ENCODE assay signal across 13 mouse cellular contexts in genomic region chr2:157601435-157601839, GRCm38 (mm10). TPM values are rescaled to one million over a fixed set of nuclear protein-coding genes. Genes with fewer than 3 reads are reported as not detected.
DNase-seq lines count a peak whose midpoint lies in the region; ATAC-seq and TF ChIP-seq lines count a peak whose summit lies in the region.
"Had no signal": no experiment of that assay in that cellular context is flagged by ENCODE, and none has a peak within 500 bp of the region (broad histone marks: within the 10 kb centered on the region; RNA-seq: fewer than 3 reads in every experiment).

No protein-coding gene starts in this region.

- WGBS in embryonic facial prominence, embryonic 14.5 days, result 55% methylated on average over 6 of the region's 6 CpGs
- 78% methylated on average over 6 of the region's 6 CpGs for WGBS in embryonic facial prominence, embryonic 10.5 days
- 31% methylated on average over 6 of the region's 6 CpGs for WGBS in lung, postnatal 0 days

- H3K27me3 ChIP-seq in embryonic facial prominence, embryonic 14.5 days (replicated peaks; ENCODE audit: control insufficient read depth, insufficient read depth, low read length), result no peaks in the 10 kb centered on the region
- H3K27me3 ChIP-seq in embryonic facial prominence, embryonic 10.5 days (replicated peaks; ENCODE audit: low read depth, poor library complexity, severe bottlenecking), result peaks cover 21% of the 10 kb centered on the region
- no peaks in the 10 kb centered on the region for H3K27me3 ChIP-seq in lung, postnatal 0 days (replicated peaks; ENCODE audit: insufficient read depth, low read length)

- no peak overlapping the region for H3K9ac ChIP-seq in embryonic facial prominence, embryonic 14.5 days (ENCODE audit: low read depth, low read length)
- H3K9ac ChIP-seq in lung, postnatal 0 days (replicated peaks; ENCODE audit: low read depth), result no peak overlapping the region
- H3K9ac ChIP-seq: limb, embryonic 12.5 days; midbrain, embryonic 12.5 days; neural tube, embryonic 13.5 days had no signal

- H3K9me3 ChIP-seq in embryonic facial prominence, embryonic 14.5 days (ENCODE audit: control insufficient read depth, low read length), result no peaks in the 10 kb centered on the region
- H3K9me3 ChIP-seq in embryonic facial prominence, embryonic 10.5 days, result no peaks in the 10 kb centered on the region
- no peaks in the 10 kb centered on the region for H3K9me3 ChIP-seq in lung, postnatal 0 days (ENCODE audit: low read length)
- H3K9me3 ChIP-seq: limb, embryonic 12.5 days; midbrain, embryonic 12.5 days; neural tube, embryonic 13.5 days had no signal

- H3K4me1 ChIP-seq in embryonic facial prominence, embryonic 14.5 days (ENCODE audit: control insufficient read depth, insufficient read depth, low read length), result no peaks in the 10 kb centered on the region
- H3K4me1 ChIP-seq in embryonic facial prominence, embryonic 10.5 days, result peaks cover 9% of the 10 kb centered on the region
- no peaks in the 10 kb centered on the region for H3K4me1 ChIP-seq in lung, postnatal 0 days (ENCODE audit: insufficient read depth, low read depth, low read length)
- H3K4me1 ChIP-seq: limb, embryonic 12.5 days; midbrain, embryonic 12.5 days had no signal

- no peak for TF ChIP-seq CTCF in lung, postnatal 0 days (IDR thresholded peaks at IDR 0.05)

- no peaks in the 10 kb centered on the region for H3K36me3 ChIP-seq in embryonic facial prominence, embryonic 14.5 days (ENCODE audit: control insufficient read depth, insufficient read depth, low read length)
- H3K36me3 ChIP-seq in embryonic facial prominence, embryonic 10.5 days (replicated peaks), result no peaks in the 10 kb centered on the region
- no peaks in the 10 kb centered on the region for H3K36me3 ChIP-seq in lung, postnatal 0 days (ENCODE audit: insufficient read depth, low read length)
- H3K36me3 ChIP-seq: limb, embryonic 12.5 days; midbrain, embryonic 12.5 days; neural tube, embryonic 13.5 days had no signal

- H3K4me2 ChIP-seq in embryonic facial prominence, embryonic 14.5 days (ENCODE audit: low read depth, low read length), result no peak overlapping the region
- no peak overlapping the region for H3K4me2 ChIP-seq in lung, postnatal 0 days (replicated peaks; ENCODE audit: low read depth, low read length)
- H3K4me2 ChIP-seq: limb, embryonic 12.5 days; midbrain, embryonic 12.5 days; neural tube, embryonic 13.5 days had no signal

- TF ChIP-seq EP300 in lung, postnatal 0 days (IDR thresholded peaks at IDR 0.05), result peak; percentile 47

- ATAC-seq in embryonic facial prominence, embryonic 14.5 days (ENCODE audit: low read depth), result no peak
- peak; percentile 86 for ATAC-seq in lung, postnatal 0 days

- H3K4me3 ChIP-seq in embryonic facial prominence, embryonic 14.5 days (ENCODE audit: low read depth, low read length), result no peak overlapping the region
- H3K4me3 ChIP-seq in embryonic facial prominence, embryonic 10.5 days, result no peak overlapping the region
- H3K4me3 ChIP-seq in lung, postnatal 0 days (ENCODE audit: low read depth, low read length), result no peak overlapping the region
- H3K4me3 ChIP-seq: heart, adult 2 months; limb, embryonic 12.5 days; midbrain, embryonic 12.5 days; neural tube, embryonic 13.5 days had no signal

- H3K27ac ChIP-seq in embryonic facial prominence, embryonic 14.5 days (replicated peaks; ENCODE audit: low read depth, low read length), result no peak overlapping the region
- no peak overlapping the region for H3K27ac ChIP-seq in embryonic facial prominence, embryonic 10.5 days (replicated peaks)
- no peak overlapping the region for H3K27ac ChIP-seq in lung, postnatal 0 days (ENCODE audit: low read length)
- H3K27ac ChIP-seq: heart, adult 2 months; limb, embryonic 12.5 days; midbrain, embryonic 12.5 days; neural tube, embryonic 13.5 days had no signal

- DNase-seq in embryonic facial prominence, embryonic 14.5 days (ENCODE audit: low spot score), result peak; percentile 36
- no peak for DNase-seq in embryonic facial prominence, embryonic 10.5 days (ENCODE audit: low spot score)
- peak; percentile 11 for DNase-seq in urinary bladder, postnatal 25 days (ENCODE audit: low spot score)
- no peak for DNase-seq in urinary bladder, postnatal 10 days (ENCODE audit: low spot score)
- peak; percentile 64 for DNase-seq in lung, postnatal 0 days (ENCODE audit: low spot score)
- no peak for DNase-seq in frontal cortex, adult 2 months (ENCODE audit: extremely low spot score in 1 of 2, low spot score in 1 of 2)
- no peak for DNase-seq in right cerebral cortex, postnatal 25 days
- DNase-seq in right cerebral cortex, postnatal 4 days, result no peak
- DNase-seq: B cell, adult 2 months had no signal

RNA-seq across cellular contexts. Expression of gene Blcap, which starts 30.4 kb away (rescaled TPM):
- polyA plus RNA-seq in embryonic facial prominence, embryonic 14.5 days (2014; fragmentation: Nextera tagmentation; extraction: Ambion mirVana), result 64.6 and 66.7 TPM in 2 replicates
- polyA plus RNA-seq in embryonic facial prominence, embryonic 10.5 days (2016; fragmentation: Nextera tagmentation; extraction: Ambion mirVana), result 82.1 and 82.3 TPM in 2 replicates
- polyA plus RNA-seq in lung, postnatal 0 days (2015; fragmentation: Nextera tagmentation; extraction: Ambion mirVana), result 59.0 and 68.8 TPM in 2 replicates
- 107 and 113 TPM in 2 replicates for polyA plus RNA-seq in frontal cortex, adult 2 months (2012; rRNA removed)

RNA-seq across cellular contexts. Expression of gene Nnat, which starts 41.6 kb away (rescaled TPM):
- 348 and 416 TPM in 2 replicates for polyA plus RNA-seq in embryonic facial prominence, embryonic 14.5 days (2014; fragmentation: Nextera tagmentation; extraction: Ambion mirVana)
- 2,080 and 2,294 TPM in 2 replicates for polyA plus RNA-seq in embryonic facial prominence, embryonic 10.5 days (2016; fragmentation: Nextera tagmentation; extraction: Ambion mirVana)
- 101 and 151 TPM in 2 replicates for polyA plus RNA-seq in lung, postnatal 0 days (2015; fragmentation: Nextera tagmentation; extraction: Ambion mirVana)
- 370 and 428 TPM in 2 replicates for polyA plus RNA-seq in frontal cortex, adult 2 months (2012; rRNA removed)

Comparison
In these comparisons a context has a peak if more than half of its experiments do, and no peak if none do; other contexts are left out.
1. DNase-seq: peak in embryonic facial prominence, embryonic 14.5 days (single experiment), urinary bladder, postnatal 25 days (single experiment) and lung, postnatal 0 days (single experiment); none in embryonic facial prominence, embryonic 10.5 days (single experiment), urinary bladder, postnatal 10 days (single experiment), frontal cortex, adult 2 months (0 of 2), right cerebral cortex, postnatal 25 days (single experiment) and right cerebral cortex, postnatal 4 days (single experiment).